Mouse (Mus musculus): Measurements from ENCODE around the gene Ndel1.

- TF ChIP-seq EP300 (optimal IDR thresholded peaks at IDR 0.05) (no peak), CTCF (IDR thresholded peaks at IDR 0.05; ENCODE audit: low read depth) (no peak)
Measured at GRCm38 (mm10) chr11:68863631-68864091, 8.0 kb downstream of the Ndel1 start.
